Mouse (Mus musculus): ENCODE results near the gene Iqcc.

Iqcc gene

GRCm38 (mm10) chr4:129618786-129619691 lies at the start of gene Iqcc:
Gene Iqcc, minus strand, starts transcription at chr4:129619099.
- peak; percentile 83 for ATAC-seq (ENCODE audit: low TSS enrichment)

GRCm38 (mm10) chr4:129662255-129662813 lies 43.4 kb upstream of the Iqcc start:
- ATAC-seq (ENCODE audit: low TSS enrichment), result no peak

GRCm38 (mm10) chr4:129661584-129661983 lies 42.7 kb upstream of the Iqcc start:
- no peak for ATAC-seq (ENCODE audit: low TSS enrichment)

- ATAC-seq (ENCODE audit: low TSS enrichment), result peak; percentile 71; the same call in 1 of the 2 replicates
These were observed 35.9 kb upstream of the Iqcc start for GRCm38 (mm10) chr4:129654770-129655169.

GRCm38 (mm10) chr4:129650359-129650758 lies 31.5 kb upstream of the Iqcc start:
- no peak for ATAC-seq (ENCODE audit: low TSS enrichment)

- no peak for ATAC-seq (ENCODE audit: low TSS enrichment)
These were observed 29.8 kb upstream of the Iqcc start for GRCm38 (mm10) chr4:129648656-129649055.

GRCm38 (mm10) chr4:129645204-129645603 lies 26.3 kb upstream of the Iqcc start:
- peak; percentile 22; the same call in 1 of the 2 replicates for ATAC-seq (ENCODE audit: low TSS enrichment)

GRCm38 (mm10) chr4:129641756-129642155 lies 22.9 kb upstream of the Iqcc start:
- no peak for ATAC-seq (ENCODE audit: low TSS enrichment)

GRCm38 (mm10) chr4:129640638-129641467 lies 22.0 kb upstream of the Iqcc start, which contains the start of gene Txlna:
Gene Txlna, minus strand, starts transcription at chr4:129641065.
- ATAC-seq (ENCODE audit: low TSS enrichment), result peak; percentile 80

- 0 out of 2 replicates have a peak, but pooled peaks have one; percentile 20 for ATAC-seq (ENCODE audit: low TSS enrichment)
These were observed 21.3 kb upstream of the Iqcc start for GRCm38 (mm10) chr4:129640101-129640637.

GRCm38 (mm10) chr4:129639221-129639620 lies 20.3 kb upstream of the Iqcc start:
- no peak for ATAC-seq (ENCODE audit: low TSS enrichment)

- ATAC-seq (ENCODE audit: low TSS enrichment), result no peak
These were observed 15.0 kb upstream of the Iqcc start for GRCm38 (mm10) chr4:129633852-129634251.

- ATAC-seq (ENCODE audit: low TSS enrichment), result peak; percentile 28; the same call in 1 of the 2 replicates
These were observed 13.0 kb upstream of the Iqcc start for GRCm38 (mm10) chr4:129631867-129632266.

GRCm38 (mm10) chr4:129630944-129631343 lies 12.0 kb upstream of the Iqcc start:
- no peak for ATAC-seq (ENCODE audit: low TSS enrichment)

- ATAC-seq (ENCODE audit: low TSS enrichment), result no peak
These were observed 7.1 kb upstream of the Iqcc start for GRCm38 (mm10) chr4:129626035-129626434.

GRCm38 (mm10) chr4:129625496-129625895 lies 6.6 kb upstream of the Iqcc start:
- no peak for ATAC-seq (ENCODE audit: low TSS enrichment)

GRCm38 (mm10) chr4:129625029-129625370 lies 6.1 kb upstream of the Iqcc start:
- peak; percentile 22 for ATAC-seq (ENCODE audit: low TSS enrichment)

GRCm38 (mm10) chr4:129624281-129625028 lies 5.6 kb upstream of the Iqcc start:
- ATAC-seq (ENCODE audit: low TSS enrichment), result peak; percentile 88

- ATAC-seq (ENCODE audit: low TSS enrichment), result peak; percentile 50
These were observed 4.8 kb upstream of the Iqcc start, which contains the start of gene Ccdc28b for GRCm38 (mm10) chr4:129623681-129624091. Gene Ccdc28b, minus strand, starts transcription at chr4:129623947.

GRCm38 (mm10) chr4:129622803-129623535 lies 4.1 kb upstream of the Iqcc start:
- no peak for ATAC-seq (ENCODE audit: low TSS enrichment)

Data from frontal cortex, adult (tissue).